Mouse (Mus musculus) E14TG2a.4 (cell line): ENCODE measurements around the gene Josd2.

Experiments used
- H3K27me3 ChIP-seq: 2 replicates; pipeline ENCODE4 v1.6.1; 2014; ENCODE audit warnings: low read length, control low read depth; ENCODE audit not compliant: insufficient read depth
- H3K36me3 ChIP-seq: 2 replicates; pipeline ENCODE4 v1.6.1; 2014; ENCODE audit warnings: low read length, control low read depth; ENCODE audit not compliant: insufficient read depth
- H3K4me1 ChIP-seq: replicated peaks from 2 replicates; pipeline ENCODE4 v1.6.1; 2014; ENCODE audit warnings: low read depth, low read length, control low read depth
- H3K4me3 ChIP-seq: replicated peaks from 2 replicates; pipeline ENCODE4 v1.5.1; 2014; ENCODE audit warnings: mild to moderate bottlenecking, low read length
- H3K9me3 ChIP-seq: 2 replicates; pipeline ENCODE4 v1.6.1; 2014; ENCODE audit warnings: low read length, control low read depth
- CTCF ChIP-seq: conservative IDR thresholded peaks from 2 replicates; pipeline ENCODE4 v1.5.1; 2014; ENCODE audit warnings: low read length
- NANOG ChIP-seq: IDR thresholded peaks from 2 replicates; pipeline ENCODE4 v1.6.1; 2014; ENCODE audit warnings: borderline replicate concordance, low read length, mixed read lengths
- POU5F1 ChIP-seq: IDR thresholded peaks from 2 replicates; pipeline ENCODE4 v1.6.1; 2014; ENCODE audit warnings: low read length, borderline replicate concordance

The Josd2 gene

DNA sequence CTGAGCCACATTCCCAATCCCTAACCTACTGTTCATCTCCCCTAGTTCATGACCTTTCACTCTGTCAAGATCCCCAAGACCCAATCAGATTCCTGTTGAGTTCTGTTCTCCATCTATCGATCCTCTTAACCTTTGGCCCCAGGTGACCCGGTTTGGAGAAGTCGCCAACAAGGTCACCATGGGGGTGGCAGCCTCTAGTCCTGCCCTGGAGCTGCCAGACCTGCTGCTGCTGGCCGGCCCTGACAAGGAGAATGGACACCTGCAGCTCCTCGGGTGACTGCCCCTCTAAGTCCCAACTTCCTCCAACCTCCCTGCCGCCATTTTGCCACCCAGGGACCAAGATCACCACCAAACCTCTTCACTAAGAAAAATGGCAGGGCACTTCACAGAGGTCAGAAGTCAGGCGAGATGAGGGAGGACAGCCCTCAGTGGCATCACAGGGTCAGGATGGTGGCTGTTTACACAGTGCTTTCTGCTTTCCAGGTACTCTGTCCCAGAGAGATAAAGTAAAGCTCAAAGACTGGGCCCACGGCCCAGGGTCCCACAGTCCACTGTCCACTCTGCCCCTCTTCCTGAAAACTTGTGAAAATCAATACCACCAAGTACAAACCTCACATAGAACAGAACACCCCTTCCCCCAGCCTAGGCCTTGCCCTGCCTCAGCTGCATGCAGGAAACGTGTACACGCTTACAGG is 29.7 kb downstream of the Josd2 start:
- H3K27me3 ChIP-seq: no peaks in the 10 kb centered on the region
- peaks cover 71% of the 10 kb centered on the region for H3K4me1 ChIP-seq
- TF ChIP-seq CTCF (no peak), POU5F1 (no peak), NANOG (no peak)
- H3K9me3 ChIP-seq: no peaks in the 10 kb centered on the region
- peaks cover 23% of the 10 kb centered on the region for H3K36me3 ChIP-seq
- peak overlapping the region; percentile 91 for H3K4me3 ChIP-seq

DNA sequence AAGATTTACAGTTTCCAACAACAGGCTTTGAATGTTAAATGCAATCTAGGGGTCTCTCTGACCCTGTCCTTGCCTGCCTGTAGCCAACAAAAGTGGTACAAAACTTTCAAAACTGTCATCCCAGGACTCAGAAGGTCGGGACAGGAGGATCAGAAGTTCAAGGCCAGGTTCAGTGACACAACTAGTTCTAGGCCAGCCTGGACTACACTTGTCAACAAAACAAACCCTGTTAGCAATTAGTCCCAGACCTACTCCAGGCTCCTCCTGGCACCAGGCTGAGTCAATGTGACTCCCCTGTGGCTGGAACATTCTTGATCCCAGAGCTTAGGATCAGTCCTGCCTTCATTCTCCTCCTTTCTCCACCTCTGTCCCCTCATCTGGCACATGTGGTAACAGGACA is 31.1 kb downstream of the Josd2 start:
- Histone ChIP-seq H3K27me3 (no peaks in the 10 kb centered on the region), H3K36me3 (peaks cover 9% of the 10 kb centered on the region), H3K4me1 (peaks cover 69% of the 10 kb centered on the region), H3K9me3 (no peaks in the 10 kb centered on the region), H3K4me3 (no peak overlapping the region; the same call in 1 of the 2 replicates)
- TF ChIP-seq CTCF: no peak
- no peak for TF ChIP-seq POU5F1
- TF ChIP-seq NANOG: no peak

DNA sequence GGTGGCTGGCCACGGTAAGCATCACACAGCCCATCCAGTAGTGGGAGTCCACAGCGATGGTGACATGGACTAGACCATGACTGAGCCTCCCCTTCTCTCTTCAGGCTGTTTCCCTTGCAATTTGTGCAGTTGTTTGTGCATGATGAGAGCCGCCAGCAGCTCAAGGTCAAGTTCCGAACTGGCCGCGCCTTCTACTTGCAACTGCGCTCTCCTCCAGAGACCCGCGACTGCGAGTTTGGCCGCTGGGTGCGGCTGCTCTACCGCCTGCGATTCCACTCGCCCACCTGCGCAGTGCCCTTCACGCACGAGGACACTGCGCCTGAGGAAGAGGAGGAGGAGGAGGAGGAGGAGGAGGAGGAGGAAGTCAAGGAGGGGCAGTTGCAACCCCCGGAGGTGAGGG is 32.3 kb downstream of the Josd2 start:
- H3K36me3 ChIP-seq: no peaks in the 10 kb centered on the region
- no peaks in the 10 kb centered on the region for H3K27me3 ChIP-seq
- no peaks in the 10 kb centered on the region for H3K9me3 ChIP-seq
- peak overlapping the region; percentile 43 for H3K4me3 ChIP-seq
- TF ChIP-seq POU5F1 (no peak), NANOG (no peak), CTCF (no peak)
- H3K4me1 ChIP-seq: peaks cover 58% of the 10 kb centered on the region

DNA sequence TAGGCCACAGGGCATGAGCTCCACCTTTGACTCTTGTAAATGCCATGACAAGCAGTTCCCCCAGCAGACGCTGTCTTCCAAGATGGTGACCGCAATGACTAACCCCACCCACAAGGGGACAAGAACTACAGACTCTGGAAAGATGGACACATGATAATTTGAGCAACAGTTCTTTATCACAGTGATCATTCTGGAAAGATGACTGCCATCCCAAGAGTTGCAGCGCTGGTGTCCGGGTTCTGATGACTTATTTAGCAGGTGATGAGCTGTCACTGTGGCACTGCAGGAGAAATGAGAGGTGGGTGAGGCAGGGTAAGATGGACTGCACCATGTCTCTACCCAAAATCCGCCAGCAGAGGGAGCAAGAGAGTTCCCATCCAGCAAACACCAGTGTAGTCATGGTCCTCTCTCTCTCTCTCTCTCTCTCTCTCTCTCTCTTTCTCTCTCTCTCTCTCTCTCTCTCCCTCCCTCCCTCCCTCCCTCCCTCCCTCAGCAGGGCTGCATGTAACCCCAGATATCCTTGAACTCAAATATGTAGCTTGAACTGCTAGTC is 33.9 kb downstream of the Josd2 start:
- peak; percentile 54 for TF ChIP-seq CTCF
- no peak for TF ChIP-seq NANOG
- Histone ChIP-seq H3K36me3 (no peaks in the 10 kb centered on the region), H3K9me3 (no peaks in the 10 kb centered on the region), H3K4me3 (no peak overlapping the region), H3K27me3 (no peaks in the 10 kb centered on the region), H3K4me1 (peaks cover 62% of the 10 kb centered on the region)

DNA sequence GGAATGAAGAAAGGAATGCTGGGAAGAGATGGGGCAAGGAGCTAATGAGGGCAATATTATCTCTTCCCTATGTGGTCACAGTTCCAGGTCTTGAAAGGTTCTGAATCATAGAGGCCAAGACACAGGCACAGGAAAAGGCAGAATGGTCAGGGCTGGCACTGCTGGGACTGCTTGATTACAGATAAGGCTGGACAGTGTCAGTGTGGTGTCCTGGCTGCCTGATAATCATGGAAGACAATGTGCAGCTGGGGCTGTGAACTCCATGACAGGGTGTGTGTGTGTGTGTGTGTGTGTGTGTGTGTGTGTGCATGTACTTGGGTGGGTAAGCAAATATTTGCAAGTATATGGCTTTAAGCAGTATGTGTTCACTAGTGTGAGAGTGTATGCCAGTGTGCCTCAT is 39.7 kb downstream of the Josd2 start:
- H3K27me3 ChIP-seq: peaks cover 11% of the 10 kb centered on the region
- H3K36me3 ChIP-seq: no peaks in the 10 kb centered on the region
- no peak for TF ChIP-seq POU5F1

DNA sequence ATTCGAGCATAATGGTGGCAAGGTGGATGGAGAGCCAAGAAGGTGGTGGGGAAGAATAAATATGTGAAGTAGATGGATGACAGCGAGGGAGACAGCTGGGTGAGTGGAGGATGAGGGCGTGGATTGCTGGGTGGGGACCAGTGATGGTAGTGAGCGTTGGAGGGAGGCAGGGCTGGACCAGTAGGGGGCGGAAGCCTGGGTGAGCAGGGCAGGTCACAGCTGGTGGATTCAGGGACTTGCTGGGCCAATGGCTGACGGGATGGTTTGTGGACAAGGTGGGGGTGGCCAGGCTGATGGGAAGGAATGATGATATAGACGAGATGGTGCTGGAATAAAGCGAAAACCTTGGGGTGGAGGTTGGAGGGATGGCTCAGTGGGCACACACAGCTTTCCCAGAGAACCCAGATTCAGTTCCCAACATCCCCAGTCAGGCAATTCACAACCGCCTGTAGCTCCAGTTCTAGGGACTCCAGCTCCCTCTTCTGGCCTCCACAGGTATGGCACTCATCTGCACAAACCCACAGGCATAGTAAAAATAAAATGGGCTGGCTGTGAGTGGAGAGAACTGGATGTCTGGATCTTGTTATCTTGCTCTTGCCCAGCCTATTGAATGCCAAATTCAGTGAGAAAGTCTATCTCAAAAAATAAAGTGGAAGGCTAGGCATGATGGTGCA is 51.6 kb downstream of the Josd2 start:
- Histone ChIP-seq H3K9me3 (no peaks in the 10 kb centered on the region), H3K27me3 (peaks cover 54% of the 10 kb centered on the region), H3K4me1 (peaks cover 34% of the 10 kb centered on the region), H3K36me3 (no peaks in the 10 kb centered on the region), H3K4me3 (no peak overlapping the region)
- TF ChIP-seq POU5F1: no peak
- TF ChIP-seq CTCF: peak; percentile 70
- no peak for TF ChIP-seq NANOG

More for the DNA sequence above, 39.7 kb downstream of the Josd2 start:
- no peaks in the 10 kb centered on the region for H3K9me3 ChIP-seq
- no peak overlapping the region for H3K4me3 ChIP-seq
- H3K4me1 ChIP-seq: peaks cover 29% of the 10 kb centered on the region

DNA sequence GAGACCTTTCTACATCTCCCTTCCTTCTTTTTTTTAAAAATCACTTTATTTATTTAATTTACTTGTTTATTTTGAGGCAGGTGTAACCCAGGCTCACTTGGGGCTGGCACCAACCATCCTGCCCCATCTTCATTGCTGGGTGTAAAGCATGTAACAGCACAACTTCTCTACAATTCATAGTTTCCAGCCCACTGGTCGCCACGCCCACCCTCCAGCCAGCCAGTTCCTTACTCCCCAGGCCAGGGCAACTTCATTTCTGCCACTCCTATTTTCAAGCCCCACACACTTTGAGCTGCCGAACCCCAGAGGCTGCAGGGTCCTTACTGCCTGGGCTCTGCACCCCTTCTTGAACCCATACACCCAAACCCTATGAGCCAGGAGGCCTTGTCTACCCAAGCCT is 53.2 kb downstream of the Josd2 start:
- peaks cover 50% of the 10 kb centered on the region for H3K4me1 ChIP-seq
- peaks cover 41% of the 10 kb centered on the region for H3K27me3 ChIP-seq
- no peaks in the 10 kb centered on the region for H3K36me3 ChIP-seq
- H3K9me3 ChIP-seq: no peaks in the 10 kb centered on the region
- no peak for TF ChIP-seq CTCF
- no peak for TF ChIP-seq NANOG
- H3K4me3 ChIP-seq: no peak overlapping the region
